Mouse (Mus musculus): ENCODE results near the gene Trib3.

Gene Trib3

DNA sequence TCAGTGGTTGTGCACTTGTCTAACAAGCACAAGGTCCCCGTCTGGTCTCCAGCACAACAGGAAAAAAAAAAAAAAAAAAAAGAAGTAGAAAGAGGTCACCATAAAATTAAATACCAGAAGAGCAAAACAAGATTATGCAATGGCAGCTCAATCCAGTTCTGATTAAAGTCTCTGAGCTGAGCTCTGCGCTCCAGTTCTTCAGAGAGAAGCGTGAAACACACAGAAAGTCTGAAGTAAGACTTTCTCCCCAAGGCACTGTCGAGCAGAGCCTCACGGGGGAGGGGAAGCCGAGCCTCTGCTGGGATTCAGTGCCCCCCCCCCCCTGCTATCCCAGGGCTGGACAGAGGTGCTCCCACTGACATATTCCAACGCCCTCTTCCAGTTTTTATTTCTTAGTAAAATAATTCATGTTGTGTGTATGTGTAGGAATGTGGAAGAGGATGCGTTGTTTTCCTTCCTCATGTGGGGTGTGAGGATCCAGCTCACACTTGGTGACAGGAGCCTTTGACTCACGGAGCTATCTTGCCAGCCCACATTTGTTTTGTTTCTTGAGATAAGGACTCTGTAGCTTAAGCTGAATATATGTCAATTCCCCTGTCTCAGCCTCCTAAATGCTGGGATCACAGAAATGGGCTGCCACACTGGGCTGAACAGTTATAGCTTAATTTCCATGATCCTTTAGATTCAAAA lies 3.1 kb upstream of the Trib3 start:
- DNase-seq (ENCODE audit: low spot score): no peak

DNA sequence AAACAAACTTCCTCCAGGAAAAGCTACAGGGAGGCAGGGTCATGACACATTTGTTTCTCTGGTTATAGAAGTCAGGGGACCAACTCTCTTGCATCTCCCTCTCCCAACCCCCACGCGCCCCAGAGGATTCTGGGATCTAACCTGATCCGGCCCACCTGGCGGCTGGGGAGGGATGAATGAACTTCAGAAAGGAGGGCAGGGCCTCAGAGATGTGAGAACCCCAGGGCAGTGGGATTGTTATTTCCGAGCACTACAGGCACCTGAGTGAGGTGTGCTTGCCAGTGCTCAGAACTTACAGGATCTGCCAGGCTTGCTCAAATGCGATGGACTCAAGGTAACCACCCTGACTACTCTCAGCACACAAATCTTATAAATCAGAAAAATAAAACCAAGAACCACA lies 1.6 kb upstream of the Trib3 start:
- DNase-seq (ENCODE audit: low spot score): no peak

DNA sequence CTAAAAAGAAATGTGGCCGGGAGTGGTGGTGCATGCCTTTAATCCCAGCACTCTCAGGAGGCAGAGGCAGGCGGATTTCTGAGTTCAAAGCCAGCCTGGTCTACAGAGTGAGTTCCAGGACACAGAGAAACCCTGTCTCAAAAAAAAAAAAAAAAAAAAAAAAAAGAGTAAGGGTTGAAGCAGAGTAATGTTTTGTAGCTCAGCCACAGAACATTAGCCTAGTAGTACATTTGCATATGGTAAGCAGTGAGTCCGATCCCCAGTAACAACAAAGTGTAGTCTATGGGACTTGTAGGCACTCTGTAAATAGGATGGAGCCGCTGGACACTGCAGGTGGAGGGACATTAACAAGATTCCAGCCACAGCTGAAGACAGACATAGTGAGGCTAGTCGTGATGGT lies 1.1 kb upstream of the Trib3 start:
- DNase-seq (ENCODE audit: low spot score): no peak

DNA sequence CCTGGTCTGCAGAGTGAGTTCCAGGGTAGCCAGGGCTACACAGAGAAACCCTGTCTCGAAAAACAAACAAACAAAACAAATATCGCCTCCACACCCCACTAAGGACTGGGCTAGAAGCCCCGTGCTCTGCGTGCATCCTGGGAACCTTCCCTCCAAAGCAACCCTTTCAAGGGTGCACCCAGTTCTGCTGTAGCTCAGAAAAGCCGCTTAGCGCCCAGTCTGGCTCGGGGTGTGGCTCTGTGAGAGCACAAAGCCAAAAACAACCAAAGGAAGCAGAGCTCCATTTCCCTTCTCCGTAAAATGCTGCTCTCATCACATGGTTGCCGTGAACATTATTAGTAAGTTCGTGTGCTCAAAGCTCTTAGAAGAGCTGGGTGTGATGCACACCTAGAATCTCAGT lies 529 bp upstream of the Trib3 start:
- DNase-seq (ENCODE audit: low spot score): no peak

DNA sequence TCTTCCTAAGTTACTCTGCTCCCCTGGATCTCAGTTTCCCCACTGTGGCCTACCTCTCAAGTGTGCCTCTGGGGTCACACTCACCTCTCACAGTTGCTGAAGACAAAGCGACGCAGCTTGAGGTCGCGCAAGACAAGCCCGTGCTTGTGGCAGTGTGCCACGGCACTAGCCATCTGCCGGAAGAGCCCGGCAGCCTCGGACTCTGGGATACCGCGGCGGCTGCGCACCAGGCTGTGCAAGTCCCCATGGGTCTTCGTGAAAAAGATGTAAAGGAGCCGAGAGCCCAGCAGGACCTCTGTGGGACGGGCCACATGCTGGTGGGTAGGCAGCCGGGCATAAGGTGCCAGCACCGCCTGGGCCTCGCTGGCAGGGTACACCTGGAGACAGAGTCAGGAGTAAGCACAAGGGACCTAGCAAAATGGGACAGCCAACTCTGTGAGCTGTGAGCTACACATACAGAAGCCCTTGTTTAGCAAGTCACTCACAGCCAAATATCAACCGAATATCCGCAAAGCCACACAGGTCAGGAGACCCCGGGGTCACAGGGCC lies 4.1 kb downstream of the Trib3 start:
- no peak for DNase-seq (ENCODE audit: low spot score)

DNA sequence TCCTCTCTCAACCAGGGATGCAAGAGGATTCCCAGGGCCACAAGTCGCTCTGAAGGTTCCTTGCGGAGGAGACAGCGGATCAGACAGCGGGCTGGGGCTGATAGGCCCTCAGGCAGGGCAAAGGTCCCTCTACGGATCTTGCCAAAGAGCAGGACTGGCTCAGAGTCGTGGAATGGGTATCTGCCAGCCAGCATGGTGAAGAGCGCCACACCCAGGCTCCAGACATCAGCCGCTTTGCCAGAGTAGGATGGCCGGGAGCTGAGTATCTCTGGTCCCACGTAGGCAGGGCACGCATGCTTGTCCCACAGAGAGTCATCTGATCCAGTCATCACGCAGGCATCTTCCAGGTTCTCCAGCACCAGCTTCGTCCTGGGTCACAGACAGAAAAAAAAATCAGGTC lies 5.5 kb downstream of the Trib3 start:
- no peak for DNase-seq (ENCODE audit: low spot score)

DNA sequence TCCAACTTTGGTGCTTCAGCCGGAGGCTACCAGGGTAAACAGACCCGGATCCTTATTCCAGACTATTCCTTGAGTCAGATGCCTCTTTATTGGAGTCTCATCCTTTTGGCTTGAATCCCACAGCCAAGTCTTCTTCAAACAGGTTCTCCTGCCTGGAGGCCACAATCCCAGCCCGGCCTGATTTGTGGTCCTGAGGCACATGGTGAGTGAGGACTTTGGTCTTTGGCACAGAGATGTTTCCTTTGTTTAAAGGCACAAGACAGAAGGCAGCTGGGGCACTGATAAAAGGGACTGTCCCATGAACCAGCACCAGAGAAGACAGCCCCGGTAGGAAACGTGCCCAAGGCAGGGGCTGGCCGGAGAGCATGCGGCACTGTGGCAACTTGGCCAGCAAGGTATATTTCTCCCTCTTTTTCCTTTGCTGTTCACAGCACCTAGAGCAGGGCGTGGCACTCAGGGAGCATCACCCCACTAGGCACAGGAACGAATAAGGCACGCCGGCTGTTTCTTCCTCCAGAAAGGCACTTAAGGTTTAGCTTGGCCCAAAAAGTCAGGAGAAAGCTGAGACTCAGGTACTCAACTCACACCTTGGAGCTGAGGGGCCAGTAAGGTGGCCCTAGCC lies 6.1 kb downstream of the Trib3 start:
- no peak for DNase-seq (ENCODE audit: low spot score)

DNA sequence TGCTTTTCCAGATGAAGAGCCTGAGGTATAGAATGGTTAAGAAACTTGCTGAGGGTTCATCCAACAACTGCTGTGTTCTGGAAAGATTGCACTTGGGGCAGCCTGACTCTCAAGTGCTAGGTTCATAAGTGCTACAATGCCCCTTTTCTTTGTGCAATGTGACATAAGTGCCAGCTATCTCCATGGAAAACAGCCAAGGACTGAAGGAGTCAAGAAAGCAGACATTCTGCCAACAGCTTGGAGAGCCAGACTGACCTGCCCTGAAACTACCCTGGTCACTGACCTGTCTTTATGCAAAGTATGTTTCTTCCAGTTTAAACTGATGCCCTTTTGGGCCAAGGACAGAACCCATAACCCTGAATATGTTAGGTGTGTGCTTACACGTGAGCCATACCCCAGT lies 7.0 kb downstream of the Trib3 start:
- DNase-seq (ENCODE audit: low spot score): no peak

DNA sequence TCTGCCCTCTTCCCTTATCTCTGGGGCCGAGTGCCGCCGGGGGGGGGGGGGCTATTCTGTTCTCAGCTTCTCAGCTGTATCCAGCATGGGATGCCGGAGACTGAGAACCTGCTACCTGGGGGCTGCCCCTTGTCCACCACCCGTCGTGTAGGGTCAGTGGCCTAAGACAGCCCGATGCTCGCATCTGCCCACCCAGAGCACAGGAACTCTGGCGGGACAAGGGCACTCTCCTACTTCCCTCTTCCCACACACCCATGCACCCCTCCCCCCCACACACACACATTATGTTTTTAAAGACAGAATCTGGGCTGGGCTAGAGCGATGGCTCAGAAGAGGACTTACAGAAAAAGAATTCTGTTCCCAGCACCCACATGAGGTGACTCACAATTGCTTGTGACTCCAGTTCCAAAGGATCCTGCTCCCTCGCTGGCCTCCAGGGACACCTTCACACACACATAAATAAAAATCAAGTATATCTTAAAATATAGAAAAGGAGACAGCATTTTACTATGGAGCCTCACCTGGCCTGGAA lies 8.5 kb downstream of the Trib3 start:
- DNase-seq (ENCODE audit: low spot score): no peak

DNA sequence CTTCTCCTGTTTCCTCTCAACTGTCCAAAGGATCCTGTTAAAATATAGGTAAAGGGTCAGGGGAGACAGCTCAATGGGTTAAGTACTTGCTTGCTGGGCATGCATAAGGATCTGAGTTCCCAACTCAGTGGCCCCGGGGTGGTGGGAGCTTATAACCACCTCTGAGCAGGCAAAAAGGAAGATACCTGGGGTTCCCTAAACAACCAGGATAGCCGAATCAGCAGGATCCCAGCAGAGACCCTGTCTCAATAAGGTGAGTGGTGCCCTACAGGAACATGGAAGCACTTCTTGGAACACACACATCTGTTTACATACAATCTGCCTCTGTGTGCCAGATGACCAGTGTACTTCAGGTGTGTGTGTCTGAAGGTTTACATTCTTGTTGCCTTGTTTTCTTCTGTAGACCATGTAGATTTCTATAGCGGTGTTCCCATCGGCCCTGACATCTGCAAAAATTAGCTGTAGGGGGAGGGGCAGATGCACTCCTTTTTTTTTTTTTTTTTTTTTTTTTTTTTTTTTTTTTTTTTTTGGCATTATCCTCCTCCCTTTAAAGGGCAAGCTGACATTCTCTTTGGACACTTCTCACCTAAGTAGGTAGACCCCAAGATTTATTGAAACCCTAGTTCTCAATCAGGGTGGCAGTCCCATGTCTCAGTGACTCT lies 10.4 kb downstream of the Trib3 start:
- DNase-seq (ENCODE audit: low spot score): no peak

DNA sequence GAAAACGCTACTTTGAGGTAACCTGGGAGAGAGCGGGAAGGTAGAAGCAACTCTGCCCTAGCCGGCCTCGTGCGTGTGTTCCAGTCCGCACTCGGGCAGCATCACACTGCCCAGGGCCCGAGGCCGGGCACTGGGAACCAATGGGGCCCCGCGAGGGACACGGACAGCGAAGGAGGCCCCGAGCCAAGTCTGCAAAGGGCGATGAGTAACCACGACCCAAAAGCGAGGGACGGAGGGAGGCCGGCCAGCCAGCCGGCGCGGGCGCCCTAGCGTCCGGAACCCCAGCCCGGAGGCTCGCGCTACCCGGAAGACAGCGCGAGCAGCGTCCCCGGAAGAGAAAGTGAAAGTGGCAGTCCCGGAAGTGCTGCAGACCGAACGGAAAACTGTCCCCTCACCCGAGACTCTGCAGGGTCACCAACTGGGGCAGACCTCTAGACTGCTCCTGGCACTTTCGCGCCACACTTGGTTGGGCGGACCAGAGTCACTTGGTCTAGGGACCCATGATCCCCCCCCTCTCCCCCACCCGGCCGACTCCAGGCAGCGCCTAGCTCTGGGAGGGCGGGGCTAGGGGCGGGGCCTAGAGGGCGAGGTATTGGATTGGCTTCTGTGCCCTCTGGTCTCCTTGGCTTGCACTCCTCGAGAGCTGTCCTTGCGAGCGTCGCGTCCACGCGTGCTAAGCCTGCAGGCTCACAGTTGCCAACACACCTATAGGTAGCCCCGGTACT lies 11.6 kb downstream of the Trib3 start, which contains the start of gene Rbck1:
Gene Rbck1, minus strand, starts transcription at position 553 of the 725 bp plus-strand sequence.
- peak; percentile 79 for DNase-seq (ENCODE audit: low spot score)

DNA sequence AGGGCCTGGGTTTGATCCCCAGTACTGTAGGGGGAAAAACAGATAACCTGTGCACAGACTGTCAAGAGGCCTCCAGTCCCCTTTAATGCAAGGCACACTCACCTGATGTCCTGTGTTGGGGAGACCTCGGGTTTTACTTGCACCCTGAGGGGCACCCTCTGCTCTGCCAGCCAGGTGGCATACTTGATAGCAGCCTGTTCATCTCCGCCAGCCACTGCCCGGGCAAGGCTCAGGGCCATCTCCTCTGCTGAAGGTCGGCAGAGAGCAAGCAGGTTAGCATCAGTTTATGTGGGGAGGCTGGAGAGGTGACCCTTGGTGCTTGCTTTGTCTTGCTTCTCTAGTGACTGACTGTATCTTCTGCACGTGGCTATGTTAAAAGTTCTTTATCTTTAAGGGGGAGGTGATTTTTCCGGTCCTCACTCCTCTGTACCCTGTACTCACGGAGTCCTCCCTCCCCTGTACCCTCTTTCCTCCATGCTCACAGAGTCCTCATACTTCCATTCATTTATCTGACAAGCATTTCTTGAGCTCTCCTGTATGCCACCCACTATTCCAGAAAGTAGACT lies 12.9 kb downstream of the Trib3 start:
- no peak for DNase-seq (ENCODE audit: low spot score)

DNA sequence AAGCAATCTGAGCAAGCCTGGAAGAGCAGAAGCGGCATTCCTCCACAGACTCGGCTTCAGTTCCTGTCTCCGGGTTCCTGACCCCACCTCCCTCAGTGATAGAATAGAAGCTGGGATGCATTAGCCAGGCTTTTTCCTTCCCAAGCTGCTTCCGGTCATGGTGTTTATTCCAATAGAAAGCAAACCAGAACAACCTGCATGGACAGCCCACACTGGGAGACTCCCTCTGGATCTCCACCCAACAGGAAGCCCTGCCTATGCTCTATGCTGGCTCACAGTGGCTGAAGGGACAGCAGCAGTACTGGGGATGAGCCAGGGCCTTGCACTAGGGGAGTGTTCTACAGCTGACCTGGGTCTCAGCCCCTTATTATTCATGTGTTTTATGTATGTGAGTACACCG lies 15.9 kb downstream of the Trib3 start:
- DNase-seq (ENCODE audit: low spot score): no peak

DNA sequence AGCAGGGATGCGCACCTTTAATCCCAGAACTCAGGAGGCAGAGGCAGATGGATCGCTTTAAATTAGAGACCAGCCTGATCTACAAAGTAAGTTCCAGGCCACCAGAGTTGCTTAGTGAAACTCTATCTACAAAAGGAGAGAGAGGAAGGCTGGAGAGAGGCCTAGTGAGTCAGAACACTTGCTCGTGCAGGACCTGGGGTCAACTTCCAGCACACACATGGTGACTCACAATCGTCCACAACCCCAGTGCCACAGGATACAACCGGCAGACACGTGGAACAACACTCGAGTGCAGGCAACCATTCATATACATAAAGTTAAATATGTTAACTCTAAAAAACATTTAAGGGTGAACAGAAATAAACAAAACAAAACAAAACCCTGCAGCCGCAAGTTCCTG lies 17.2 kb downstream of the Trib3 start:
- DNase-seq (ENCODE audit: low spot score): no peak

DNA sequence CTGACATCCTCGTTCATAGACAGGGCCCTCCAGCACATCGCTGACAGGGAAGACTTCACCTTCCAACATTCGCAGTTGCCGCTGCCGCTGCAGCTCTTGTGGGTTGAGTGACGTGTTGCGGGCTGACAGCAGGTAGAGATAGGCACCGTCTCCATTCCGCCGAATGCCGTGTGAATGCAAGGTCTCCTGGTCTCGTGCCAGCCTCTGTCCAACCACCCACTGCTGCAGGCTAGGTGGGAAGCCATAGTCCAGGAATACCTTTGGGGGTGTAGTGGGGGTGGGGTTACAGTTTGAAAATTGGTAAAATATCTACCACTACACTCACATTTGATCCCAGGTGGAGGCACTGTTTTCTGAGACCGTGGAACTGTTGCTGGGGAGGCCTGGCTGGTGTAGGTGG lies 17.7 kb downstream of the Trib3 start:
- no peak for DNase-seq (ENCODE audit: low spot score)

DNA sequence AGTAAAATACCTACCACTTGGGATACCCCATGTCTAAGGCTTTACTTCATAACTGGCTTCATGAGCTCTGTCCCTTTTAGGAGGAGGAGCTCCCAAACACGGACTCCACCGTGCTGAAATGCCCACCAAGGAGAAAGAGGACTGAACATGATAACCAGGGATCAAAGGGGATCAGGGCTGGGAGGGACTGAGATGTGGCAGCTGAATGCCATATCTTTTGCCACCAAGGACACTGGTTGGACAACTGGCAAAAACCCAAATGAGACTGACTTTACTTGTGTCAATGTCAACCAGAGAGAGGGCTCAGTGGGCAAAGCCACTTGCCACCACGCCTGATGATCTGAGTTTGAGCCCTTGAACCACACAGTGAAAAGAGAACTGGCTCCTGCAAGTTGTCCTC lies 19.0 kb downstream of the Trib3 start:
- no peak for DNase-seq (ENCODE audit: low spot score)

DNA sequence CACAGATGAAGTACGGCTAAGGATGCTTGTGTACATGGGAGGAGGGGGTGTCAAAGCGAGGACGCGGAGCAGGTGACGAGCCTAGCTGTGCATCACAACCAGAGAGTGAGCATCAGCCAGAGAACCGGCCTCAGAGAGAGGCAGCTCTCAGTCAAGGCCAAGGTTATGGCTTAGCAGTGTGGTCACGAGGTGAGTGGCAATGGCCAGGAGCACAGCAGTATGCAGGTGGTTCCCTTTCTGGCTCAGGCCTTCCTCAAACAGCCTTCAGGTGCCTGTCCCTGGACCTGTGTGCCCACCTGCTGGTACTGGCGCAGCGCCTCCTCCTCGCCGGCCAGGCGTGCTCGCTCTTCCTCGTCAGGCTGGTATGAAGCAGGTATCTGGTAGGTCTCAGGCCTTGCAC lies 19.9 kb downstream of the Trib3 start:
- DNase-seq (ENCODE audit: low spot score): no peak

DNA sequence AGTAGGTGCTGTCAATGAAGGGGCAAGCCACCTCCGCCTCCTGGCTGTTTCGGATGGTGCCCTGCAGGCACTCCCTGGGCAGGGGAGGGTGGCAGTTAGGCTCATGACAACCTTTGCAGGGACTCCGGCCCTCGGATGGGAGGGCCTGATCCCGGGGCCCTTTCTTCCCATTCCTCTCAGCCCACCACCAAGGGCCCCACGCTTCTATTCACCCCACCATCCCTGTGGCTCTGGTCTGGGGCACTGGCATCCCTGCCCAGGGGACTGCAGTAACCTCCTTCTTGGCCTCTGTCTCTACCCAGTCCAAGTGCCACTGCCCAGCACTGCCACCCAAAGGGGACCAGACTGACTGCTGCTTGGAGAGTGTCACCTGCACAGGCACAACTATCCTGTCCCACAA lies 21.6 kb downstream of the Trib3 start:
- DNase-seq (ENCODE audit: low spot score): no peak

DNA sequence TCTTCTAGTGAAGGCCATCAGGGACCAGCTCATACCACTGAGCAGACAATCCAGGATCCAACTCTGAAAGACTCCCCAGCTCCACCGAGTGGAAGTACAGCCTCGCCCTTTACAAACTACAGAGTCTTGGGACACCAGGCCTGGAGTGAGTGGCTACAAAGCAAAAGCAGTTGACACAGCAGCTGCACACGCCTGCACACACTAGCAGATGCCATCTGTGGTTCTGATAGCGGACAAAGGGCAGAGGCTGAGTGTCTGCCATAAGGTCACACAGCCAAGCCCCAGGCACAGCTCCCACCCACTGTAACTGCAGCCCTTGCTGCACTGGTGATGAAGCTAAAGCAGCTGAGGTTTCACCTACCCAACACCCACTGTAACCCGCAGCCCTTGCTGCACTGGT lies 22.3 kb downstream of the Trib3 start:
- DNase-seq (ENCODE audit: low spot score): no peak

DNA sequence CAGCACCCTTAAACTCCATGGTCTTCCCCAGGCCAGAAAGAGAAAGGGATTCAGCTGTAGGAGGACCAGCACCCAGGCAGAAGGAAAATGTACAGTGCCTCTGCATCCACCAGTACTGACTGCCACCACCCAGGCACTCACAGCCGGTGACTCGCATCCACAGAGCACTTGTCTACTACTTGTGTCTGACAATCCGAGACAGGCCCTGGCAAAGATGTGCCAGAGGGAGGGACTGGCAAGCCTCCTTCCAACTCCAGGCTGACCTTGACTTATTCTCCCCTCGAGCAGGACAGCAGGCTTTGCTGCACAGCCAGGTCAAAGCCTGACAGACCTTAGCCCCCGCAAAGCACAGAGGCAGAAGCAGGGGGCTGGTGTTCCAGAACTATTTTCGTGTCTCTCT lies 26.8 kb downstream of the Trib3 start:
- no peak for DNase-seq (ENCODE audit: low spot score)

DNA sequence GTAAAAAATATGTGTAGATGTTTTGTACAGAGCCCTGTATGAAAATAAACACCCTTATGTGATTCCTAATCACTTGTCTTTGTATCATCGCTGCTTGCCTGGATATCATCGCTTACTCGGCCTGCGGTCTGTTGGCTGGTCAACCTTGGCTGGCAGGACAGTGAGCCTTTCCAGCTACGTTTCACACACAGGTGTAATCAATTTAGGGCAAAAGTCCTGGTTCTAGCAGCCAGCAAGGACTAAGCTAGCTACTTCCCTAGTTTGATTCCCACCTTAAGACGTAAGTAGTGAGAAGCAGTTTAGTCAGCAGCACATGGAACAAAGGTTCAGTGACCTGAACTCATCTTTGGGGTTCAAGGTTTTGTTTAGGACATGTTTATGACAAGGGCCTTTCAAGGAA lies 29.9 kb downstream of the Trib3 start:
- DNase-seq (ENCODE audit: low spot score): no peak

DNA sequence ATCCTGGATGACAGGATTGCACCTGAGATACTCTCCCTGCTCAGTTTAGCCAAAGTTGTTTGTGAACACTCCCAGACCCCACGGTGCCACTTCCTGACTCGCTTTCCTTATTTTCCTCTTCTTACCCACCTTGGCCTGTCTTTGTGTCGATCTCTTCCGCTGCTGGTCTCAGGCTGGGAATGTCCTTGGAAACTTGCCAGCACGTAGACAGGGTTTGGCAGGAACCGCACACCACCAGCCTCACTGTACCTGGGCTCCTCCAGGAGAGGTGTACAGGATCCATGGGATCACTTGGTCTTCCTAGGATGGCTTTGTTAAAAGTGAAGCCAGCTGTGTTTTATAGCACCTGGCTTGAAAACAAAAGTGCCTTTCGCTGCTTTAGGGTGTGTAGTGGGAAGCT lies 30.8 kb downstream of the Trib3 start:
- DNase-seq (ENCODE audit: low spot score): no peak

Data from ovary, postnatal 14 days (tissue).